Mouse (Mus musculus): ENCODE results near the gene Cercam. TPM values are rescaled to one million over a fixed set of nuclear protein-coding genes. Genes with fewer than 3 reads are reported as not detected.
"Not testable (repeated sequence)": the region's sequence is repeated elsewhere in the genome, so short reads cannot be mapped to it uniquely, and the experiment has no call there.

The Cercam gene
- polyA plus RNA-seq, 1 experiment from 2014 or later = 18.7 TPM

DNA sequence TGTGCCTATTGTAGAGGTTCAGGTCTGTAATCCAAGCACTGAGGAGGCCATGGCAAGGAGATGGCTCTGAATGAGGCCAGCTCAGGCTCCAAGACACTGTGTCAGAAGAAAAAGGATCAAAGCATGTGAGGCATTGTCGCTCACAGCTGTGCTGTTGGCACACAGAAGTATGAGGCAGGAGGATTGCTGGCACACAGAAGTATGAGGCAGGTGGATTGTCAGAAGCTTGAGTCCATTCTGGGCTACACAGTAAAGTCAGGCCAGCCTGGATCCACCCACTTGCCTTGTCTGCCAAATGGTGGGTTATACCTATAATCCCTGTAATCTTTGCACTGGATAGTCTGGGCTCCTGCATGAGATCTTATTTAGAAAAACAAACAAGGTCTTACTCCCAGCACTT lies 29.1 kb downstream of the Cercam start:
- no peak for TF ChIP-seq CTCF (IDR thresholded peaks at IDR 0.05; ENCODE audit: low read depth)
- TF ChIP-seq EP300 (optimal IDR thresholded peaks at IDR 0.05) = no peak
- H3K4me2 ChIP-seq (replicated peaks; ENCODE audit: low read depth) = no peak overlapping the region
- no peaks in the 10 kb centered on the region for H3K9me3 ChIP-seq (ENCODE audit: control insufficient read depth, low read length)
- H3K9ac ChIP-seq (ENCODE audit: low read length) = no peak overlapping the region
- no peaks in the 10 kb centered on the region for H3K4me1 ChIP-seq (replicated peaks; ENCODE audit: control insufficient read depth, insufficient read depth)
- no peak overlapping the region for H3K27ac ChIP-seq (replicated peaks)
- DNase-seq (ENCODE audit: low spot score) (no peak), ATAC-seq (ENCODE audit: low FRiP score, low TSS enrichment) (no peak)
- H3K4me3 ChIP-seq (ENCODE audit: low read depth, low read length) = no peak overlapping the region
- peaks cover 63% of the 10 kb centered on the region for H3K36me3 ChIP-seq (ENCODE audit: control insufficient read depth, insufficient read depth, low read length)
- WGBS = 93% methylated on average over 1 of the region's 1 CpGs
- H3K27me3 ChIP-seq (ENCODE audit: control insufficient read depth, insufficient read depth, low read length) = no peaks in the 10 kb centered on the region

DNA sequence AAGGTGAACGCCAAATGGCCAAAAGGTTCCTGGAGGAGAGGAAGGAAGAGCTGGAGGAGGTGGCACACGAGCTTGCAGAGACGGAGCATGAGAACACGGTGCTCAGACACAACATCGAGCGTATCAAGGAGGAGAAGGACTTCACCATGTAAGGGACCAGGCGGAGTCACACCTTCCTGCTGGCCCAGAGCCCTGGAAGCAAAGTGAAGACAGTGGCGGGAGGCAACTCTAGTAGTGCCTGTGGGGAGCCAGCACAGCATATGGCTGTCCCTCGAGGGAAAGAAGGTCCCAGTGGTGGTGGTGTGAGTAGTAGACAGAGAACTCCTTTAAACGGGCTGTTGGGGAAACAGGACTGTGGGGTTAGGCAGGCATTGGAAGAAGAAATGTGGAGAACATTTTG lies 33.2 kb downstream of the Cercam start:
- no peak overlapping the region for H3K27ac ChIP-seq (replicated peaks)
- H3K27me3 ChIP-seq (ENCODE audit: control insufficient read depth, insufficient read depth, low read length) = no peaks in the 10 kb centered on the region
- no peak overlapping the region for H3K9ac ChIP-seq (ENCODE audit: low read length)
- no peak overlapping the region for H3K4me2 ChIP-seq (replicated peaks; ENCODE audit: low read depth)
- no peaks in the 10 kb centered on the region for H3K4me1 ChIP-seq (replicated peaks; ENCODE audit: control insufficient read depth, insufficient read depth)
- H3K4me3 ChIP-seq (ENCODE audit: low read depth, low read length) = no peak overlapping the region
- ATAC-seq (ENCODE audit: low FRiP score, low TSS enrichment) (no peak), DNase-seq (ENCODE audit: low spot score) (no peak)
- peaks cover 65% of the 10 kb centered on the region for H3K36me3 ChIP-seq (ENCODE audit: control insufficient read depth, insufficient read depth, low read length)
- TF ChIP-seq CTCF (IDR thresholded peaks at IDR 0.05; ENCODE audit: low read depth) = no peak
- TF ChIP-seq EP300 (optimal IDR thresholded peaks at IDR 0.05) = no peak
- 93% methylated on average over 10 of the region's 10 CpGs for WGBS
- H3K9me3 ChIP-seq (ENCODE audit: control insufficient read depth, low read length) = no peaks in the 10 kb centered on the region

GRCm38 (mm10) chr2:29908171-29908570 lies 39.2 kb downstream of the Cercam start:
- peaks cover 40% of the 10 kb centered on the region for H3K36me3 ChIP-seq (ENCODE audit: control insufficient read depth, insufficient read depth, low read length)
- H3K9ac ChIP-seq (ENCODE audit: low read length); H3K27me3 ChIP-seq (ENCODE audit: control insufficient read depth, insufficient read depth, low read length); DNase-seq (ENCODE audit: low spot score); H3K9me3 ChIP-seq (ENCODE audit: control insufficient read depth, low read length); H3K4me2 ChIP-seq (replicated peaks; ENCODE audit: low read depth); H3K27ac ChIP-seq (replicated peaks); H3K4me3 ChIP-seq (ENCODE audit: low read depth, low read length); ATAC-seq (ENCODE audit: low FRiP score, low TSS enrichment); H3K4me1 ChIP-seq (replicated peaks; ENCODE audit: control insufficient read depth, insufficient read depth): not testable (repeated sequence)
- WGBS = 80% methylated on average over 2 of the region's 2 CpGs

DNA sequence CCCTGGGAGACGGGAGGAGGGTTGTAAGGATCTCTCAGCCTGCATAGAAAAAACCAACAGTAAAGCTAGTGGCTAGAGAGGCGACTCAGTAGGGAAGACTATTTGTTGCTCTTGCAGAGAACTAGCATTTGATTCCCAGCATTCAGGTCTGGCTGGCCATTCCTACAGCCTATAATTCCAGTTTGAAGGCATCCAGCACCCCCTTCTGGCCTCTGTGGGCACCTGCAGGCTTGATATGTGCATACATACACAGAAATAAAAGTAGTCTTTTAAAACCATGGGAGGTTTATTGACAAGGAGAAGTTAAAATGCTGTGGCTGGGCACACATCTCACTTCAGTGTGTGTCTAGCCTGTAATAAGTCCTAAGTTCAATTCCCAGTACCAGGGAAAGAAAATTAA lies 41.1 kb downstream of the Cercam start:
- peaks cover 37% of the 10 kb centered on the region for H3K36me3 ChIP-seq (ENCODE audit: control insufficient read depth, insufficient read depth, low read length)
- H3K4me3 ChIP-seq (ENCODE audit: low read depth, low read length) = no peak overlapping the region
- no peaks in the 10 kb centered on the region for H3K27me3 ChIP-seq (ENCODE audit: control insufficient read depth, insufficient read depth, low read length)
- no peaks in the 10 kb centered on the region for H3K9me3 ChIP-seq (ENCODE audit: control insufficient read depth, low read length)
- no peak overlapping the region for H3K9ac ChIP-seq (ENCODE audit: low read length)
- no peak overlapping the region for H3K4me2 ChIP-seq (replicated peaks; ENCODE audit: low read depth)
- WGBS = 89% methylated on average over 2 of the region's 2 CpGs
- TF ChIP-seq CTCF (IDR thresholded peaks at IDR 0.05; ENCODE audit: low read depth) = peak; percentile 62
- TF ChIP-seq EP300 (optimal IDR thresholded peaks at IDR 0.05) = no peak
- H3K27ac ChIP-seq (replicated peaks) = no peak overlapping the region
- DNase-seq (ENCODE audit: low spot score) (no peak), ATAC-seq (ENCODE audit: low FRiP score, low TSS enrichment) (no peak)
- H3K4me1 ChIP-seq (replicated peaks; ENCODE audit: control insufficient read depth, insufficient read depth) = no peaks in the 10 kb centered on the region

- Histone ChIP-seq H3K4me1 (replicated peaks; ENCODE audit: control insufficient read depth, insufficient read depth) (no peaks in the 10 kb centered on the region), H3K27me3 (ENCODE audit: control insufficient read depth, insufficient read depth, low read length) (no peaks in the 10 kb centered on the region), H3K4me3 (ENCODE audit: low read depth, low read length) (no peak overlapping the region), H3K4me2 (replicated peaks; ENCODE audit: low read depth) (no peak overlapping the region), H3K36me3 (ENCODE audit: control insufficient read depth, insufficient read depth, low read length) (peaks cover 44% of the 10 kb centered on the region), H3K9ac (ENCODE audit: low read length) (no peak overlapping the region), H3K9me3 (ENCODE audit: control insufficient read depth, low read length) (no peaks in the 10 kb centered on the region), H3K27ac (replicated peaks) (no peak overlapping the region)
- ATAC-seq (ENCODE audit: low FRiP score, low TSS enrichment) = no peak
- TF ChIP-seq EP300 (optimal IDR thresholded peaks at IDR 0.05) (no peak), CTCF (IDR thresholded peaks at IDR 0.05; ENCODE audit: low read depth) (no peak)
- no peak for DNase-seq (ENCODE audit: low spot score)
- WGBS = 89% methylated on average over 11 of the region's 11 CpGs
Measured at GRCm38 (mm10) chr2:29917621-29918020, 48.7 kb downstream of the Cercam start.

DNA sequence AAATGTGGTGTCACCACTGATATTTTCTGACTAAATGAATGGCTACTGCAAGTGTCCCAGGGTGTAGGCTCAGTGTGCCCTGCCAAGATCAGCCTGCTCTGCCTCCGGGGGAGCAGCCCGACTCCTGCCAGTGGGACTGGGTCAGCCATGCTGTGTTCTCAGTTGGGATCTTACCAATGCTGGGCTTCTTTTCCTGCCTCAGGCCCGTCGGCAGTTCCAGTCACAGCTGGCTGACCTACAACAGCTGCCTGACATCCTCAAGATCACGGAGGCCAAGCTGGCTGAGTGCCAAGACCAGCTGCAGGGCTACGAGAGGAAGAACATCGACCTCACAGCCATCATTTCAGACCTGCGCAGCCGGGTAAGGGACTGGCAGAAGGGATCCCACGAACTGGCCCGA lies 53.0 kb downstream of the Cercam start:
- DNase-seq (ENCODE audit: low spot score) = peak; percentile 36
- no peaks in the 10 kb centered on the region for H3K4me1 ChIP-seq (replicated peaks; ENCODE audit: control insufficient read depth, insufficient read depth)

More for the DNA sequence above, 53.0 kb downstream of the Cercam start:
- Histone ChIP-seq H3K36me3 (ENCODE audit: control insufficient read depth, insufficient read depth, low read length) (peaks cover 46% of the 10 kb centered on the region), H3K9me3 (ENCODE audit: control insufficient read depth, low read length) (no peaks in the 10 kb centered on the region), H3K4me2 (replicated peaks; ENCODE audit: low read depth) (no peak overlapping the region), H3K9ac (ENCODE audit: low read length) (no peak overlapping the region), H3K27ac (replicated peaks) (no peak overlapping the region), H3K27me3 (ENCODE audit: control insufficient read depth, insufficient read depth, low read length) (no peaks in the 10 kb centered on the region), H3K4me3 (ENCODE audit: low read depth, low read length) (no peak overlapping the region)
- WGBS = 41% methylated on average over 11 of the region's 11 CpGs
- ATAC-seq (ENCODE audit: low FRiP score, low TSS enrichment) = no peak; the same call in 1 of the 2 replicates
- TF ChIP-seq CTCF (IDR thresholded peaks at IDR 0.05; ENCODE audit: low read depth) (no peak), EP300 (optimal IDR thresholded peaks at IDR 0.05) (no peak)

Data from stomach, postnatal 0 days (tissue).